Mouse (Mus musculus): ENCODE results near the gene Anapc2. TPM values are rescaled to one million over a fixed set of nuclear protein-coding genes. Genes with fewer than 3 reads are reported as not detected.
A peak's percentile ranks its signal among the peaks of the same experiment; 100 is the strongest.

Anapc2 gene
- polyA plus RNA-seq (2012; rRNA removed) (121 and 165 TPM in 2 replicates), polyA plus RNA-seq (2014; fragmentation: Nextera tagmentation; extraction: Ambion mirVana) (117 and 126 TPM in 2 replicates)

DNA sequence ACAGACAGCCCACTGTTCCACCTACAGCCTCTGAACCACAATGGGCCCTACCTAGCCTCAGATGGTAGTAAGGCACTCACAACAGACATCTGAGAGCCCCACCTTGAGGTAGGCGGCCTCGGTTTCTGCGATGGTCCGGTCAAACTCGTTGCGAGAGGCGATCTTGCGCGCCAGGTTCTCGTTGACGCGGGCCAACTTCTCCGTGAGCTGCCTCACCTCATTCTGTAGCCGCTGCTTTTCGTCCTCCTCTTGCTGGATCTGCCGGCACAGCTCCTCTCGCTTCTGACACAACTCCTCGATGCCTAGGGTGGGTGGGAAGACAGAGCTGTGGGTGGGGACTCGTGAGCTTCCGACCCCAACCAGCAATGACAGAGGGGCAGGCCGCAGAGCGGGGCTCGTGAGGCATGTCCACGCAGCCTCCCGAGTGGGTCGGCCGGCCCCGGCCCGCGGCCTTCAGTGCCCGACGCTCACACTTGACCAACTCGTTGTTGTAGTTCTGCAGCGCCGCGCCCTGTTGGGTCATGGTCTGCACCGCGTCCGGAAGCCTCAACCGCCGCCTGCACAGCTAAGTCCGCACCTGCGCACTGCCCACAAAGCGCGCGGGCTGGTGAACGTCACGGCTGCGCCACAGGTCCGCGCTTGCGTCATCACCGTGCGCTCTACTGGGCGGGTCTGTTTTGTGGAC is at the start of gene Anapc2, which contains the start of gene Ssna1:
Anapc2 (plus strand) TSS at position 652 of the 685 bp plus-strand sequence.
Ssna1 (minus strand) TSS at position 612 of the 685 bp plus-strand sequence.
- WGBS: under 1% methylated on average over 52 of the region's 55 CpGs
- DNase-seq (ENCODE audit: low spot score) (peak; percentile 97), ATAC-seq (ENCODE audit: low FRiP score, low read depth) (peak; percentile 97)
- Histone ChIP-seq H3K4me1 (ENCODE audit: control insufficient read depth, insufficient read depth, low read length) (peaks cover 14% of the 10 kb centered on the region), H3K27me3 (ENCODE audit: control insufficient read depth, insufficient read depth, low read length) (no peaks in the 10 kb centered on the region), H3K4me2 (replicated peaks; ENCODE audit: low read depth, low read length, severe bottlenecking) (peak within 1 kb of the TSS; percentile 90), H3K4me3 (replicated peaks; ENCODE audit: low read length) (peak within 1 kb of the TSS; percentile 88), H3K36me3 (ENCODE audit: control insufficient read depth, insufficient read depth, low read length) (peaks cover 63% of the 10 kb centered on the region), H3K9ac (ENCODE audit: low read depth, low read length, severe bottlenecking) (peak within 1 kb of the TSS; percentile 84), H3K27ac (replicated peaks; ENCODE audit: low read depth, low read length) (peak within 1 kb of the TSS; percentile 81), H3K9me3 (ENCODE audit: control insufficient read depth, low read length) (no peaks in the 10 kb centered on the region)
- TF ChIP-seq POLR2A (IDR thresholded peaks at IDR 0.05; ENCODE audit: borderline replicate concordance, extremely low read depth, insufficient read depth, insufficient read length): peak; percentile 77; the same call in 1 of the 2 replicates

DNA sequence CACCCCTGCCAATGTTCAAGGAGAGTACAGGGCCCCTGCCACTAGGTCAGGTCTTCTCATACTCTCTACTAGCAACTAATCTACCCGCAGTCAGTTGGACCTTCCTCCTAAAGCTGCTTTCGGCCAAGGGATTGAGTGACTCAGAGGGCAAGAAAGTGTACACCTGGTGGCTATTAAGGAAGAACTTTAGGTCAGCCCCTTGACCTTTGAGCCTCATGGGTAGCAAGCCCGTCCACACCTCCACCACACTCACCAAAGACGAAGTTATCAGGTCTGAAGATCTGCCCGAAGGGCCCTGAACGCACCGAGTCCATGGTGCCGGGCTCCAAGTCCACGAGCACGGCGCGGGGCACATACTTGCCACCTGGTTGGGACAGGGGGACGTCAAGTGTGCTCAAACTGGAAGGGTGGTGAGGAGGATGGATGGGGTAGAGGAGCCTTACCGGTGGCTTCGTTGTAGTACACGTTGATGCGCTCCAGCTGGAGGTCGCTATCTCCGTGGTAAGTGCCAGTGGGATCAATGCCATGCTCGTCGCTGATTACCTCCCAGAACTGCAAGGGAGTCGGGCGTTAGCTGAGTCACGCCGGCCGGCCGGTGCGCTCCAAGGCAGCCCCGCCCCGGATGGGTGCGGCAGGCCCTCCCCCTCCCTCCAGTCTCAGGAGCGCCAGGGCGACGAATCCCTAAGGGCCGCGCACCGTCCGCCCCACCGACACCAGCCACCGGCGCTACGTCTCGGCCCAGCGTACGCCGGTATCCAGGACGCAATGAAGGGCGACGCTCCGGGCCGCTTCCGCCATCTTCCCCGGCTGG is 48.4 kb upstream of the Anapc2 start:
- H3K4me2 ChIP-seq (replicated peaks; ENCODE audit: low read depth, low read length, severe bottlenecking): peak overlapping the region; percentile 57
- no peaks in the 10 kb centered on the region for H3K27me3 ChIP-seq (ENCODE audit: control insufficient read depth, insufficient read depth, low read length)
- ATAC-seq (ENCODE audit: low FRiP score, low read depth) (0 out of 2 replicates have a peak, but pooled peaks have one; percentile 4), DNase-seq (ENCODE audit: low spot score) (peak; percentile 54)
- H3K36me3 ChIP-seq (ENCODE audit: control insufficient read depth, insufficient read depth, low read length): peaks cover 9% of the 10 kb centered on the region; the same call in 1 of the 2 replicates
- no peak for TF ChIP-seq POLR2A (IDR thresholded peaks at IDR 0.05; ENCODE audit: borderline replicate concordance, extremely low read depth, insufficient read depth, insufficient read length)
- H3K27ac ChIP-seq (replicated peaks; ENCODE audit: low read depth, low read length): peak overlapping the region; percentile 79
- peak overlapping the region; percentile 86 for H3K4me3 ChIP-seq (replicated peaks; ENCODE audit: low read length)
- peak overlapping the region; percentile 76 for H3K9ac ChIP-seq (ENCODE audit: low read depth, low read length, severe bottlenecking)
- peaks cover 11% of the 10 kb centered on the region for H3K4me1 ChIP-seq (ENCODE audit: control insufficient read depth, insufficient read depth, low read length)
- WGBS: 4% methylated on average over 35 of the region's 53 CpGs
- H3K9me3 ChIP-seq (ENCODE audit: control insufficient read depth, low read length): no peaks in the 10 kb centered on the region

DNA sequence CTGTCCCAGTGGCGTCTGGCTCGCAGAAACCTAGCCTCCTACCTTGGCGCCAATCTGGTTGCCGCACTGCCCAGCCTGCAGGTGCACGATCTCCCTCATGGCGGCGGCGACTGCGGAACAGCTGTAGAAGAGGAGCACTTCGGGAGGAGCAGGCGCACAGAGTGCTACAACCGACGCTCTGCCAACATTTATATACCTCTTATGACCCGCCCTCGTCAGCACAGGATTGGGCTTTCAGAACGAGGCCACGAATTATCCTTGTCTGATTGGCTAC is 47.8 kb upstream of the Anapc2 start, which contains the start of gene Tubb4b:
Tubb4b (minus strand) TSS at position 211 of the 274 bp plus-strand sequence.
- DNase-seq (ENCODE audit: low spot score) (no peak), ATAC-seq (ENCODE audit: low FRiP score, low read depth) (no peak)

DNA sequence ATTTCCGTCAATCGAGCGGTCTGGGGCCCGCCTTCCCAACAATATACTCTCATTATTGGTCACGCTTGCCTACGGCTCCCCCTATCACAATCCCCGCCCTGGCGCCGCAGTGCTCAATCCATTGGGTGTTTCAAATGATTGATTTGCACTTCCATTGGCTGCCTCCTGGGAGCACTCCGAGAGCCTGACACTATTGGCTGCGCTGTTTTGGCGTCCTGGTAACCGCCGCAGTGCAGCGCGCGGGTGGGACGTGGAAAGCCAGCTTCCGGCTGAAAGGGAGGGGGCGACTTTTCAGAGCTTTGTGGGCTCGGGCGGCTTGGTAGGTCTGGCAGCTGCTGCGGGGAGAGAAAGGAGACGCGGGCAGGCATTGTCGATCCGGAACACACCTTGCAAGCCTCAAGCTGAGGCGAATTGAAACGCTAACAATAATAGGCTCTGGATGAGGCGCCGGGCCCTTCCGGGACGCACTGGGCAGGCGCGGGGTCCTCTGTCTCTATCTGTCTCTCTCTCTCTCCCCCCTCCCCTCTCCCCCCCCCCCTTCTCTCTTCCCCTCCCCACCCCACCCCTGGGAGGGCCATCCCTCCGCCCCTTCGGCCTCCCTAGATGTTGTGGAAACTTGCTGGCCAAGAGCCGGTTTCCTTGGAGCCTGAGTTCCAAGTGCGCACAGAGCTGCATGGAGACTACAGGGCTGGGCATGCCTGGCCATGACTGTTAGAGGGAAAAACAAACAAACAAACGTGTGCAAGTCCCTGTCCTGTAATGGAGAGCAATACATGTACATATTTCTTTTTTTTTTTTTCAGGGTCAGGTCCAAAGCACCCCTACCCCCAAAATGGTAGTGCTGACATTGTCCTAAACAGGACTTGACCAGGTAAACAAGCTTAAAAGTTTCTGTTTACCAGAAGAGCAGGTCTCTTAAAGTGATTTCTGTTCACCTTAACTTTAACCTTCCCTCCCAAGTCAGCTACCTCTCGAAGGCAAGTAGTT is 47.2 kb upstream of the Anapc2 start:
- DNase-seq (ENCODE audit: low spot score): peak; percentile 100
- Histone ChIP-seq H3K9ac (ENCODE audit: low read depth, low read length, severe bottlenecking) (peak overlapping the region; percentile 72), H3K36me3 (ENCODE audit: control insufficient read depth, insufficient read depth, low read length) (peaks cover 9% of the 10 kb centered on the region; the same call in 1 of the 2 replicates), H3K9me3 (ENCODE audit: control insufficient read depth, low read length) (no peaks in the 10 kb centered on the region), H3K4me3 (replicated peaks; ENCODE audit: low read length) (peak overlapping the region; percentile 86), H3K4me1 (ENCODE audit: control insufficient read depth, insufficient read depth, low read length) (peaks cover 12% of the 10 kb centered on the region), H3K4me2 (replicated peaks; ENCODE audit: low read depth, low read length, severe bottlenecking) (peak overlapping the region; percentile 50), H3K27me3 (ENCODE audit: control insufficient read depth, insufficient read depth, low read length) (no peaks in the 10 kb centered on the region), H3K27ac (replicated peaks; ENCODE audit: low read depth, low read length) (peak overlapping the region; percentile 91)
- TF ChIP-seq POLR2A (IDR thresholded peaks at IDR 0.05; ENCODE audit: borderline replicate concordance, extremely low read depth, insufficient read depth, insufficient read length): peak; percentile 78; the same call in 1 of the 2 replicates
- ATAC-seq (ENCODE audit: low FRiP score, low read depth): peak; percentile 96
- WGBS: 2% methylated on average over 35 of the region's 41 CpGs

More for the DNA sequence above, 47.8 kb upstream of the Anapc2 start, which contains the start of gene Tubb4b:
- peak; percentile 99; the same call in 1 of the 2 replicates for TF ChIP-seq POLR2A (IDR thresholded peaks at IDR 0.05; ENCODE audit: borderline replicate concordance, extremely low read depth, insufficient read depth, insufficient read length)
- WGBS: 0% methylated on average over 13 of the region's 17 CpGs
- H3K36me3 ChIP-seq (ENCODE audit: control insufficient read depth, insufficient read depth, low read length): peaks cover 9% of the 10 kb centered on the region; the same call in 1 of the 2 replicates
- peaks cover 12% of the 10 kb centered on the region for H3K4me1 ChIP-seq (ENCODE audit: control insufficient read depth, insufficient read depth, low read length)
- peak within 1 kb of the TSS; percentile 57 for H3K4me2 ChIP-seq (replicated peaks; ENCODE audit: low read depth, low read length, severe bottlenecking)
- H3K27me3 ChIP-seq (ENCODE audit: control insufficient read depth, insufficient read depth, low read length): no peaks in the 10 kb centered on the region
- no peaks in the 10 kb centered on the region for H3K9me3 ChIP-seq (ENCODE audit: control insufficient read depth, low read length)
- H3K4me3 ChIP-seq (replicated peaks; ENCODE audit: low read length): peak within 1 kb of the TSS; percentile 86
- peak within 1 kb of the TSS; percentile 76 for H3K9ac ChIP-seq (ENCODE audit: low read depth, low read length, severe bottlenecking)
- H3K27ac ChIP-seq (replicated peaks; ENCODE audit: low read depth, low read length): peak within 1 kb of the TSS; percentile 91

Measured in limb, embryonic 14.5 days (tissue).